Mouse (Mus musculus) embryonic facial prominence, embryonic 10.5 days (tissue): ENCODE measurements at regions not wholly inside any gene's neighbourhood (a gene's known extent, or its start where the extent isn't known, plus 50 kb on each side); places are given as distances from the start of the nearest gene placed in this dataset.

Experiments
- DNase-seq: peaks from one replicate; pipeline ENCODE4 v3.0.0-alpha.2; 2017; ENCODE audit warnings: low spot score
- H3K27ac ChIP-seq: fragments of 300-500 bp; sonication (generic); replicated peaks from 2 replicates; pipeline ENCODE4 v1.5.1; 2016; ENCODE audit warnings: mild to moderate bottlenecking
- H3K27me3 ChIP-seq: fragments of 300-500 bp; sonication (generic); replicated peaks from 2 replicates; pipeline ENCODE4 v1.6.1; 2016; ENCODE audit warnings: low read depth, mild to moderate bottlenecking; ENCODE audit not compliant: poor library complexity, severe bottlenecking
- H3K36me3 ChIP-seq: fragments of 300-500 bp; sonication (generic); replicated peaks from 2 replicates; pipeline ENCODE4 v1.6.1; 2016; ENCODE audit warnings: mild to moderate bottlenecking, moderate library complexity
- H3K4me1 ChIP-seq: fragments of 300-500 bp; sonication (generic); 2 replicates; pipeline ENCODE4 v1.6.1; 2016
- H3K4me3 ChIP-seq: fragments of 300-500 bp; sonication (generic); 2 replicates; pipeline ENCODE4 v1.5.1; 2016; ENCODE audit warnings: mild to moderate bottlenecking, moderate library complexity
- H3K9me3 ChIP-seq: fragments of 300-500 bp; sonication (generic); 2 replicates; pipeline ENCODE4 v1.6.1; 2016; ENCODE audit warnings: mild to moderate bottlenecking
- WGBS: fragments of 180-500 bp; shearing (Covaris S2); methylation state at CpG from one replicate; pipeline ENCODE4 v1.1.7; 2016; 5-methylcytosine and 5-hydroxymethylcytosine counted together

DNA sequence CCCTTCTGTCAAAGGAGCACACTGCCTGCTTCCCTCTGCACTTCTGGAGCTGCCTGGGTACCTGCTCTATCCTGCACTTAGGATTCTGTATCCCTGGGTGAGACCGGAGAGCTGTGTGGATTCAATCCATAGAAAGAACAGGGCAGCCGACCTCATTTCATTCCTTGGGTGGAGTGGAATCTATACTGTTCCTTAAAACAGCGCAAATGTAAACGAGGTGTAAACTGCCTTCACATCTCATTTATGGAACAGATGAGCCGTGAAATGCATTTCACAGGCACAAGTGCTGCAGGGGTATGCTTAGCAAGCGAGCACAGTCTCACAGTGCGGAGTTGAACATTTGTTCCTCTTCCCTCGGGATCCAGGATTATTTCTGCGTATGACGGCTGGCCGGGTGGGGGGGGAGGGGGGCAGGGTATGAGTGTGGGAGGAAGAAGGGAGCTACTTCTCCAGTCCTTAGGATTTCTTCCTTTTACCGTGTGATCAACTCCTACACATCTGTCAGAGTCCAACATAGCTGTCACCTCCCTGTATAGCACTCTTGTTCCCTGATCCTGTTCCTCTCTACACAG lies 459.3 kb downstream of the Pdcd6ip start:
- H3K27ac ChIP-seq: no peak overlapping the region
- WGBS: 79% methylated on average over 12 of the region's 12 CpGs
- H3K36me3 ChIP-seq: no peaks in the 10 kb centered on the region
- no peaks in the 10 kb centered on the region for H3K4me1 ChIP-seq
- H3K9me3 ChIP-seq: no peaks in the 10 kb centered on the region
- no peak for DNase-seq
- no peaks in the 10 kb centered on the region for H3K27me3 ChIP-seq
- no peak overlapping the region for H3K4me3 ChIP-seq

DNA sequence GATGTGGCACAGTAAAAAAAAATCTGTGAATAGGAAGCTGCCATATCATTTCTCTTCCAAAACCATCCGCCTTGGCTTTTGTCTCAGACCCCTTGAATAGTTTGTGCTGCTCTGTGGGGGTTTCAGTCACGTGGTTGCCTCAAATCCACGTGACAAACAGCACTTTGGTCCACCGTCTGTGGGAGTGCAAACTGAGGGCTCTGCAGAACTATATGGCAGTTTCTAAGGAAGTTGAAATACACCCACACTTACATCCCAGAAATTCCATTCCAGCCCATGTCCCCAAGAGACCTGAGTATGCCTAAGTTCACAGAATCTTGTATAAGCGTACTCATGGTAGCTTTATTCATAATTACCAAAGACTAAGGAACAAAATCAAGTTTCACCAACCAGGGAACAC lies 460.1 kb downstream of the Pdcd6ip start:
- no peak overlapping the region for H3K27ac ChIP-seq
- DNase-seq: no peak
- H3K27me3 ChIP-seq: no peaks in the 10 kb centered on the region
- H3K9me3 ChIP-seq: no peaks in the 10 kb centered on the region
- WGBS: 64% methylated on average over 5 of the region's 5 CpGs
- no peaks in the 10 kb centered on the region for H3K36me3 ChIP-seq
- H3K4me3 ChIP-seq: no peak overlapping the region
- no peaks in the 10 kb centered on the region for H3K4me1 ChIP-seq

DNA sequence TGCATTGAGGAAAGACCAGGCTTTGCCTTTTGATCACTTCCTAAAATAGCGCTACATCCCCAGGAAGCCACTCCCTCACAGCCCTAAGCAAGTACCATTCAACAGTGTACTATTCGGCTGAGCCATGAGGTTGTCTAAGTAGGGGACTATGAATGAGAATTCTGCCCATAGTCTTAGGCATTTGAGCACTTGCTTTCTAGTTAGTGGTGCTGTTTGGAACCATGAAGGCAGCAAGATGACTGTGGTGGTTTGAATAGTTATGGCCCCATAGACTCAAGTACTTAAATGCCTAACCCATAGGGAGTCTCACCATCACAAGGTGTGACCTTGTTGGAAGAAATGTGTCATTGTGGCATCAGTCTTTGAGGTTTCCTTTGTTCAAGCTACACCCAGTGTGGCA lies 464.2 kb downstream of the Pdcd6ip start:
- no peaks in the 10 kb centered on the region for H3K36me3 ChIP-seq
- no peaks in the 10 kb centered on the region for H3K27me3 ChIP-seq
- DNase-seq: no peak
- 91% methylated on average over 2 of the region's 2 CpGs for WGBS
- no peak overlapping the region for H3K27ac ChIP-seq
- no peaks in the 10 kb centered on the region for H3K4me1 ChIP-seq
- no peak overlapping the region for H3K4me3 ChIP-seq
- no peaks in the 10 kb centered on the region for H3K9me3 ChIP-seq

DNA sequence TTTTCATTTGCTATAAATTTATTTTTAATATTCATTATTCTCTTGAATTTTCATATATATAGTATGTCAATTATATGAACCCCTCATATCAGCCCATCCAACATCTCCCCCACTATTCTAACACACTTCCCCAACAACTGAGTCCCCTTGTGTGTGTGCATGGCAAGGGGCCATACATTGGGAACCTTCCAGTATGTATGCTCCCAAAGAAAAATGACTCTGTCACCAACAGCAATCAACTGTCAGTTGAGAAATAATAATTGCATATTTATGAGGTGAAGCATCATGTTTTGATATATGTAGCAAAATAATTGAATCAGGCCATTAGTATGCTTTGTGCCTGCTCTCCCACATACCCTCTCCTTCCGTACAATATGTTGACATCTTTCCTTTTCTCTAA lies 474.7 kb downstream of the Pdcd6ip start:
- H3K4me3 ChIP-seq: no peak overlapping the region
- H3K27me3 ChIP-seq: no peaks in the 10 kb centered on the region
- no peaks in the 10 kb centered on the region for H3K4me1 ChIP-seq
- 92% methylated on average over 1 of the region's 1 CpGs for WGBS
- H3K9me3 ChIP-seq: no peaks in the 10 kb centered on the region
- no peak for DNase-seq
- no peaks in the 10 kb centered on the region for H3K36me3 ChIP-seq
- H3K27ac ChIP-seq: no peak overlapping the region

DNA sequence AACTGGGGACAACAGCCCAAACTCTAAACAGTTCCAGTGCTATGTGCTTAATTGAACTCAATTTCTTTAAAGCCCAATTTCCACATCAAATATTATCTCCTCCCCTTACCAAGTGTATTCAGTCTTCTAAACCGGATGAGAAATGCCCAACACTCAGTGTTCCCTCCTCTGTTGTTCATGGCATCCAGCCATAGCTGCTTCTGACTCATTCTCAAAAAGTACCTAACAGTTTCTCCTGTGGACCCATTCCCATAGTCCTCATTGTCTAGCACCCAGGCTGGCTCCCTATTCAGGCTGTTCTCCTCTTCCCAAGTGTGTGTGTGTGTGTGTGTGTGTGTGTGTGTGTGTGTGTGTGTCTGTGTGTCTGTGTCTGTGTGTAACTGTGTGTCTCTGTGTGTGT lies 478.7 kb downstream of the Pdcd6ip start:
- Histone ChIP-seq H3K4me3 (no peak overlapping the region), H3K9me3 (no peaks in the 10 kb centered on the region), H3K4me1 (no peaks in the 10 kb centered on the region), H3K27me3 (no peaks in the 10 kb centered on the region), H3K27ac (no peak overlapping the region), H3K36me3 (no peaks in the 10 kb centered on the region)
- WGBS: 82% methylated on average over 1 of the region's 1 CpGs
- no peak for DNase-seq

DNA sequence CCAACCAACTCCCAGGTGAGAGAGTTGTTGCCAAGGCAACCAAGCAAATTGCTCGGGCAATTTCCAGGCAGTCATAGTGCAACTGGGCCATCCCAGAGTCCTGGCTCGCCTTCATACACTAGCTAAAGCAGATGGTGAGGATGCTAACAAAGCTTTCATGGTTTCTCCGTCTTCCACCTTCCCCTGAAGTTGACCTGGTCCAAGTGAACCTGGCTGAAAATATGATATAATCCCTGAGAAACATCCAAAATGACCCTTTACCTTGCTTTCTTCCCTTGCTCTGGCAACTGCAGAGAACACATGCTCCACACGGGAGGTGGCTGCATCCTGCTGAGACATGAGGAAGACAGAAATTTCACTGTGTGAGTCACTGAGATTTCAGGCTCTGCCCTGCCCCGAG lies 494.1 kb downstream of the Pdcd6ip start:
- Histone ChIP-seq H3K4me3 (no peak overlapping the region), H3K4me1 (no peaks in the 10 kb centered on the region), H3K27me3 (no peaks in the 10 kb centered on the region), H3K9me3 (no peaks in the 10 kb centered on the region), H3K36me3 (no peaks in the 10 kb centered on the region), H3K27ac (no peak overlapping the region)
- DNase-seq: no peak
- 81% methylated on average over 5 of the region's 5 CpGs for WGBS

DNA sequence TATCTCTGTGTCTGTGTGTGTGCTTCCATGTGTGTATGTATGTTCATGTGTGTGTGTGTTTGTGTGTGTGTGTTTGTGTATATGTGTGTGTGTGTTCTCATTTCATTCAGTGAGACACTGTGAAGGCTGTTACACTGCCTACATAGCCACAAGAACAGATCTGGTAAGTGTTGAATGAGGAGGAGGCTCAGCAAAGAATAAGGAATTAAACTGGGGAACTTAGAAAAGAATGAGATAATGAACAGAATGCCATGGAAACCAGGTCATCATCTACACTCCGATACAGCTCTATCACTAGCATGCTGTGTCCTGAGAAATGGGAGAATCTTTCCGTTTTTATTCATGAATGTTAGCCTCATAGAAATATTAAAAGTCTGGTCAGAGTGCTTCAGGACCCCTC lies 495.7 kb downstream of the Pdcd6ip start:
- no peak for DNase-seq
- H3K4me1 ChIP-seq: no peaks in the 10 kb centered on the region
- no peaks in the 10 kb centered on the region for H3K36me3 ChIP-seq
- H3K27me3 ChIP-seq: no peaks in the 10 kb centered on the region
- H3K27ac ChIP-seq: no peak overlapping the region
- no peak overlapping the region for H3K4me3 ChIP-seq
- H3K9me3 ChIP-seq: no peaks in the 10 kb centered on the region
- 83% methylated on average over 2 of the region's 2 CpGs for WGBS

DNA sequence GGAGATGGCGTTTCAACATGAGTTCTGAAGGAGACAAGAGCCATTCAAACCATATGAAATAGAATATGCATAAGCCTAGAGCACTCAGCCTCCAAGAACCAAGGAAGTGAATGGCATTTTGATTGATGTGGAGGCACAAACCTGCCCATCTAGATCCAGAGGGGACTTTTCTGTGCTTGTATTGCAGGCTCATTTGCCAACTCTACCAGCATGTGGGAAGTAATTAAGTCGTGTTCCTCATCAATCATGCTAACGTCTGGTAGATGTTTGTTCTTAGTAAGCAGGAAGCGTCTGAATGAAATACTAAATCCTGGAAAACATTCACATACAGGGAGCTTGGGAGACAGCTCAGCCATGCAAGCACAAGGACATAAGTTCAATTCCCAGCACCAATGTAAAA lies 499.9 kb downstream of the Pdcd6ip start:
- 81% methylated on average over 4 of the region's 4 CpGs for WGBS
- Histone ChIP-seq H3K4me3 (no peak overlapping the region), H3K27me3 (no peaks in the 10 kb centered on the region), H3K27ac (no peak overlapping the region), H3K4me1 (no peaks in the 10 kb centered on the region), H3K9me3 (no peaks in the 10 kb centered on the region), H3K36me3 (no peaks in the 10 kb centered on the region)
- DNase-seq: no peak

DNA sequence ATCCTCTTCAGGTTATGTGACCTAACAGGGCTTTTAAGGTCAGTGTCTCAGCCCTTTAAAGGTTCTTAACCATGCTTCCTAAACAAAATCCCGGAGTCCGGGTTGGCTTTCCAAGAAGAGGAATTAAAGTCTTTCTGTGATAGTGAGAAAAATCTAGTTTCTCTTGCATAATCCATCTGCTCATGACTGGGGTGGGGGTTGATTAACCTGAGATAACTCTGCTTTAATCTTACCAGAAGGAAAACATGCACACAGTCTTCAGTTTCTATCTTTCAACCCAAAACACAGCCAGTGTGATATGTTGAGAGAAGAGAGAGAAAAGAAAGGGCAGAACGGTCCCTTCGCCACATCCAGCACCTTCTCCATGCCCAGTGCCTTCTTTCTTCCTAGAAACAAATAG lies 508.8 kb downstream of the Pdcd6ip start:
- Histone ChIP-seq H3K4me3 (no peak overlapping the region), H3K4me1 (no peaks in the 10 kb centered on the region), H3K27ac (no peak overlapping the region), H3K36me3 (no peaks in the 10 kb centered on the region), H3K27me3 (no peaks in the 10 kb centered on the region), H3K9me3 (no peaks in the 10 kb centered on the region)
- no peak for DNase-seq
- 91% methylated on average over 4 of the region's 4 CpGs for WGBS

DNA sequence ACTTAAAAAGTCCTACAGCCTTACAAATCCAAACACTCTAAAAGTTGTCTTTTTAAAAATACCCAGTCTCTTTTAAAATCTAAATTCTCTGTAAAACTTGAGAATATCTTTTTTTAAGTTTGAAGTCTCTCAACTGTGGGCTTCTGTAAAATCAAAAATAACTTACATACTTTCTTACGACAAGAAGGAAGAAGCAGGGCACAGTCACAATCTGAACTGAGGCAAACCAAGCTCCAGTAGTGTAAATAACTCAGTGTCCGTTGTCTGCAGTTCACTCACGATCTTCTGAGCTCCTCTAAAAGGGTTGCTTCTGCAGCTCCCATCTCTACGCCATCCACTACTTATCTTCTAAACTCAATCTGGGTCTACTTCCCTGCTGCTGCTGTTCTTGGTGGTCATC lies 512.5 kb downstream of the Pdcd6ip start:
- H3K4me1 ChIP-seq: no peaks in the 10 kb centered on the region
- 95% methylated on average over 4 of the region's 4 CpGs for WGBS
- no peaks in the 10 kb centered on the region for H3K27me3 ChIP-seq
- no peak overlapping the region for H3K4me3 ChIP-seq
- no peaks in the 10 kb centered on the region for H3K36me3 ChIP-seq
- no peaks in the 10 kb centered on the region for H3K9me3 ChIP-seq
- no peak for DNase-seq
- H3K27ac ChIP-seq: no peak overlapping the region

DNA sequence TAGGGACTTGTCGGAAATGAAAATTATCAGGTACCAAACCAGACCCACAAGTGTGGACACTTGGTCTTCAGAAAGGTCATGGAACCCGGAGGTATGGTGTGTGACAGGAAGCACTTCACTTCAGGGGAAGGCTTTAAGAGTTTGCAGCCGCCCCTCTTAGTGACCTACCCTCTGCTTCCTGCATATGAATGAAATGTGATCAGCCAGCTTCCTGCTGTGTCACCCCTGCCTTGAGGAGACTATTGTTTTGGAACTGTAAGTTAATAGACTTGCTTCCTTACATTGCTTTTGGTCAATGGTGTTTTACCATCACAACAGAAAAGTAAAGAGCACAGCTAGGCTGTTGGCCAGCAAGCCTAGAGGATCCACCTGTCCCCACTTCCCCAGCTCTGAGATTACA lies 515.3 kb downstream of the Pdcd6ip start:
- Histone ChIP-seq H3K4me3 (no peak overlapping the region), H3K9me3 (no peaks in the 10 kb centered on the region), H3K27ac (no peak overlapping the region), H3K36me3 (no peaks in the 10 kb centered on the region), H3K4me1 (no peaks in the 10 kb centered on the region), H3K27me3 (no peaks in the 10 kb centered on the region)
- DNase-seq: no peak
- WGBS: 68% methylated on average over 3 of the region's 3 CpGs

DNA sequence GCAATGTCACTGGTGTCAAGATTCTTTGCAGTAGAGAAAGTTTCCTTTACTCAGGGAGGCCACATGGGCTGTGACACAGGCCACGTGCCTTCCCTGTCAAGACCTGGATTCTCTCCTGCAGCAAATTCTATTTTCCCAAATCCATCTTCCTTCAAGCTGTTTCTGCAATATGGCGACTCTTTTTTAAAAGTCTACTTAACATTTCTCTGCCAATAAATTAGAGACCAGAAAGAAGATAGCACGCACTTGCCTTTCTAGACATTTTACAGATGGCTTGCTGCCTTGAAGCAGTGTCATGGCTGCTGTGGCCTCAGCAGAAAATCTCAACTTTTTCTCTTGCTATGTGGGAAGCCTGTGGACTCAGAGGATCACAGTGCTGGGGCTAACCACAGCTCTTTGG lies 516.9 kb downstream of the Pdcd6ip start:
- Histone ChIP-seq H3K27me3 (no peaks in the 10 kb centered on the region), H3K9me3 (no peaks in the 10 kb centered on the region), H3K4me3 (no peak overlapping the region), H3K36me3 (no peaks in the 10 kb centered on the region), H3K4me1 (no peaks in the 10 kb centered on the region), H3K27ac (no peak overlapping the region)
- no peak for DNase-seq
- WGBS: 90% methylated on average over 3 of the region's 3 CpGs

DNA sequence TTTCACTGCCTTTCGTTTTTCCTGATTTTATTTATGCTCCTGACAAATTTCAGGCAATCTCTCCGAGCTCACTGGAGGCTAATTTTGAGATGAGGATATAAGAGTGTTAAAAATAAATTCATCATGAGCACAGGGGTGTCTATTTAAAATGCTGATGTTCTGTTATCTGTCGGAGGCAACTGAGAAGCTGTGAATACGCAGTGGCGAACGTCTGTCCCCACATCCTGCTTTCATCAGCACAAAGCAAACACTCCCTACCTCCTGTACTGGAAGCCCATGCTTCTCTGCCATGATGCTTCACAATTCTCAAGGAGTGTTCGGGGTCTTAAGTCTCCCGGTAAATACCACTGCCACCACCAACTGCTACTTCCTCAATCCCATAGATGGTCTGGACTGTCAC lies 526.9 kb downstream of the Pdcd6ip start:
- no peak overlapping the region for H3K4me3 ChIP-seq
- H3K4me1 ChIP-seq: no peaks in the 10 kb centered on the region
- H3K36me3 ChIP-seq: no peaks in the 10 kb centered on the region
- H3K27me3 ChIP-seq: no peaks in the 10 kb centered on the region
- H3K9me3 ChIP-seq: no peaks in the 10 kb centered on the region
- DNase-seq: no peak
- 85% methylated on average over 8 of the region's 8 CpGs for whole genome bisulfite sequencing
- H3K27ac ChIP-seq: no peak overlapping the region

DNA sequence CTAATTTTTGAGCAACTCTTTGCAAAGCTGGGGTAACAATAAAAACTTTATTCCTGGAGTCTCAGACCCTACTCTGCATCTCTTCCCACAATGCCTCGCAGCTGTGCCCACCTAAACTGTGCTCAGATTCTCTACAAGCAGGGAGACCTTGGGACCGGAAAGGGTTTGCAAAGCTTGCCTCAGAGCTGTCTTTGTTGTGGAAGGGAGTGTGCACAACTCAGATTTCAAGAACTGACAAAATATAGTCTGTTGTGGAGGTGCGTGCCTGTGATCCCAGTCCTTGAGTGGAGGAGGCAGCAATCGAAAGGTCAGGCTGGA lies 530.2 kb downstream of the Pdcd6ip start:
- H3K36me3 ChIP-seq: no peaks in the 10 kb centered on the region
- no peak overlapping the region for H3K27ac ChIP-seq
- no peaks in the 10 kb centered on the region for H3K4me1 ChIP-seq
- no peaks in the 10 kb centered on the region for H3K9me3 ChIP-seq
- H3K4me3 ChIP-seq: no peak overlapping the region
- 89% methylated on average over 4 of the region's 4 CpGs for whole genome bisulfite sequencing
- no peak for DNase-seq
- no peaks in the 10 kb centered on the region for H3K27me3 ChIP-seq
